Mouse (Mus musculus) thymus, adult 2 months (tissue): Measurements from ENCODE around the gene Bid.

Experiments
- CTCF ChIP-seq: fragments of 200-500 bp; IDR thresholded peaks from 2 replicates; pipeline ENCODE4 v1.5.1; 2012; ENCODE audit warnings: mild to moderate bottlenecking, control low read depth, low read length, moderate library complexity, borderline replicate concordance; ENCODE audit not compliant: control insufficient read depth, poor library complexity, insufficient read depth; ENCODE audit errors: extremely low read depth
- POLR2A ChIP-seq: fragments of 200-500 bp; IDR thresholded peaks from 2 replicates; pipeline ENCODE4 v1.6.1; 2012; ENCODE audit warnings: mild to moderate bottlenecking, low read length, control low read depth, moderate library complexity; ENCODE audit not compliant: control insufficient read depth, poor library complexity, insufficient read depth; ENCODE audit errors: extremely low read depth

DNA sequence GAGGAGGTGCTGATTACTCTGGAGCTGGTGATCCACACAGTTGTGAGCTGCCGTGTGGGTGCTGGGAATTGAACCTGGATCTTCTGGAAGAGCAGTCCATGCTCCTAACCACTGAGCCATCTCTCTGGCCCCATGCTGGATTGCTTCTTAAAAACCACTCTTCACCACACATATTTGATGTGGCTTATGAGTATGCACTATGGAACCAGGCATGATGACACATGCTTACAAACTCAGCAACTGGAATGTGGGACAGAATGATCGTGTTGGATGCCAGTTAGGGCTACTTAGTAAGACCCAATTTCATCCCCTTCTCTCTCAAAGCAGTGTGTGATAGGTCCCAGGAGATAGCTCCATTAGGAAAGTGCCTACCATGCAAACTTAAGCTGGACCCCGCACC, 56.6 kb downstream of the Bid start:
- no peak for TF ChIP-seq CTCF
- no peak for TF ChIP-seq POLR2A
